ENCODE assay signal across 8 mouse cellular contexts in genomic region chr3:69044167-69044591, GRCm38 (mm10). TPM values are rescaled to one million over a fixed set of nuclear protein-coding genes. Genes with fewer than 3 reads are reported as not detected.
DNase-seq lines count a peak whose midpoint lies in the region; ATAC-seq and TF ChIP-seq lines count a peak whose summit lies in the region.

No protein-coding gene starts in this region.

- H3K4me2 ChIP-seq in heart, postnatal 0 days (ENCODE audit: low read depth, low read length), result peak overlapping the region; percentile 62

- no peak overlapping the region; the same call in 1 of the 2 replicates for H3K27ac ChIP-seq in cortical plate, adult 2 months (ENCODE audit: insufficient read depth, low read length)
- H3K27ac ChIP-seq in heart, postnatal 0 days (ENCODE audit: low read depth), result peak overlapping the region; percentile 87

- no peak for TF ChIP-seq POLR2A in cortical plate, adult 2 months (IDR thresholded peaks at IDR 0.05; ENCODE audit: extremely low read depth, insufficient read depth, low read length)

- ATAC-seq in heart, postnatal 0 days (ENCODE audit: insufficient read depth, low read depth), result peak; percentile 45
- ATAC-seq in megakaryocyte, adult 5-6 weeks (ENCODE audit: poor library complexity, severe bottlenecking), result peak; percentile 41

- peak overlapping the region; percentile 72 for H3K9ac ChIP-seq in heart, postnatal 0 days (replicated peaks; ENCODE audit: low read depth, low read length)

- no peaks in the 10 kb centered on the region for H3K27me3 ChIP-seq in heart, postnatal 0 days (ENCODE audit: control insufficient read depth, insufficient read depth, low read length)

- H3K4me3 ChIP-seq in cortical plate, adult 2 months (ENCODE audit: insufficient read depth, low read length), result peak overlapping the region; percentile 59
- H3K4me3 ChIP-seq in heart, postnatal 0 days (ENCODE audit: low read depth, low read length), result peak overlapping the region; percentile 94

- no peaks in the 10 kb centered on the region for H3K4me1 ChIP-seq in cortical plate, adult 2 months (ENCODE audit: control insufficient read depth, insufficient read depth, low read length)
- no peaks in the 10 kb centered on the region for H3K4me1 ChIP-seq in heart, postnatal 0 days (ENCODE audit: control insufficient read depth, insufficient read depth)

- no peak for TF ChIP-seq EP300 in heart, postnatal 0 days (IDR thresholded peaks at IDR 0.05; ENCODE audit: low read depth)

- no peaks in the 10 kb centered on the region for H3K36me3 ChIP-seq in heart, postnatal 0 days (replicated peaks; ENCODE audit: control insufficient read depth, insufficient read depth, low read length)

- DNase-seq in cerebellum, adult 9-10 months, result peak; percentile 52
- DNase-seq in cerebellum, adult 9-11 months, result no peak
- peak; percentile 82 for DNase-seq in 3134 (ENCODE audit: extremely low read depth, insufficient read length, low spot score)
- DNase-seq in heart, postnatal 0 days (ENCODE audit: low spot score), result no peak
- no peak for DNase-seq in urinary bladder, postnatal 25 days (ENCODE audit: low spot score)
- no peak for DNase-seq in kidney, adult 18-20 months

- H3K9me3 ChIP-seq in heart, postnatal 0 days (replicated peaks; ENCODE audit: control insufficient read depth, low read length), result no peaks in the 10 kb centered on the region

- TF ChIP-seq CTCF in cortical plate, adult 2 months (IDR thresholded peaks at IDR 0.05; ENCODE audit: extremely low read depth, insufficient read depth, low read length), result no peak
- no peak for TF ChIP-seq CTCF in heart, postnatal 0 days (IDR thresholded peaks at IDR 0.05; ENCODE audit: low read depth)

- under 1% methylated on average over 42 of the region's 42 CpGs for WGBS in heart, postnatal 0 days

RNA-seq across cellular contexts. Expression of gene Trim59, which starts 0.4 kb away (rescaled TPM):
- 10.5 and 13.4 TPM in 2 replicates for polyA plus RNA-seq in cortical plate, adult 2 months (2012; rRNA removed)
- 8.6 and 19.1 TPM in 2 replicates for total RNA-seq in heart, postnatal 0 days (2014; rRNA removed; ENCODE audit: low replicate concordance)
- 19.6 and 22.7 TPM in 2 replicates for polyA plus RNA-seq in heart, postnatal 0 days (2015; fragmentation: Nextera tagmentation; extraction: Ambion mirVana)
- 61.1 and 69.6 TPM in 2 replicates for total RNA-seq in megakaryocyte, adult 5-6 weeks (2015)
- total RNA-seq in megakaryocyte, adult 5-6 weeks (2017), result 26.0 and 32.6 TPM in 2 replicates

RNA-seq across cellular contexts. Expression of gene Smc4, which starts 39.6 kb away (rescaled TPM):
- polyA plus RNA-seq in cortical plate, adult 2 months (2012; rRNA removed), result 4.3 and 4.5 TPM in 2 replicates
- 32.8 and 52.5 TPM in 2 replicates for total RNA-seq in heart, postnatal 0 days (2014; rRNA removed; ENCODE audit: low replicate concordance)
- 77.1 and 80.2 TPM in 2 replicates for polyA plus RNA-seq in heart, postnatal 0 days (2015; fragmentation: Nextera tagmentation; extraction: Ambion mirVana)
- total RNA-seq in megakaryocyte, adult 5-6 weeks (2015), result 263 and 290 TPM in 2 replicates
- total RNA-seq in megakaryocyte, adult 5-6 weeks (2017), result 541 and 545 TPM in 2 replicates

RNA-seq across cellular contexts. Expression of gene Ift80, which starts 39.8 kb away (rescaled TPM):
- 17.0 and 21.4 TPM in 2 replicates for polyA plus RNA-seq in cortical plate, adult 2 months (2012; rRNA removed)
- 3.2 and 13.6 TPM in 2 replicates for total RNA-seq in heart, postnatal 0 days (2014; rRNA removed; ENCODE audit: low replicate concordance)
- polyA plus RNA-seq in heart, postnatal 0 days (2015; fragmentation: Nextera tagmentation; extraction: Ambion mirVana), result 2.8 and 3.0 TPM in 2 replicates
- 8.0 and 10.8 TPM in 2 replicates for total RNA-seq in megakaryocyte, adult 5-6 weeks (2015)
- 13.7 and 15.2 TPM in 2 replicates for total RNA-seq in megakaryocyte, adult 5-6 weeks (2017)

Comparison
In these comparisons a context has a peak if more than half of its experiments do, and no peak if none do; other contexts are left out.
1. DNase-seq: peak in cerebellum, adult 9-10 months (single experiment) and 3134 (single experiment); none in cerebellum, adult 9-11 months (single experiment), heart, postnatal 0 days (single experiment), urinary bladder, postnatal 25 days (single experiment) and kidney, adult 18-20 months (single experiment).